Mouse (Mus musculus) thymus, adult 18-20 months (tissue): ENCODE results near the gene Arhgap45.

Experiments used
- DNase-seq, 2 experiments: peaks; one replicate each; pipeline ENCODE4 v3.0.0; 2022; ENCODE audit warnings: mixed read lengths in 2 of 2

The Arhgap45 gene

GRCm38 (mm10) chr10:80016511-80016910 lies at the start of gene Arhgap45:
TSS of gene Arhgap45 (plus strand) at chr10:80016653.
- peak; percentile 87 to 94 for DNase-seq

- DNase-seq: no peak
These were observed 49.5 kb upstream of the Arhgap45 start for GRCm38 (mm10) chr10:79966886-79967400.

GRCm38 (mm10) chr10:79968181-79968580 lies 48.3 kb upstream of the Arhgap45 start:
- no peak for DNase-seq

GRCm38 (mm10) chr10:79969124-79969568 lies 47.3 kb upstream of the Arhgap45 start:
- DNase-seq: no peak

- no peak for DNase-seq
These were observed 45.9 kb upstream of the Arhgap45 start, which contains the start of gene Grin3b for GRCm38 (mm10) chr10:79970415-79971182. TSS of gene Grin3b (plus strand) at chr10:79970715.

GRCm38 (mm10) chr10:79971183-79971497 lies 45.3 kb upstream of the Arhgap45 start:
- no peak for DNase-seq

- no peak for DNase-seq
These were observed 43.6 kb upstream of the Arhgap45 start for GRCm38 (mm10) chr10:79972831-79973230.

- DNase-seq: no peak
These were observed 42.4 kb upstream of the Arhgap45 start for GRCm38 (mm10) chr10:79974087-79974486.

- DNase-seq: no peak
These were observed 41.8 kb upstream of the Arhgap45 start for GRCm38 (mm10) chr10:79974668-79975067.

GRCm38 (mm10) chr10:79976071-79976721 lies 40.3 kb upstream of the Arhgap45 start:
- DNase-seq: no peak

GRCm38 (mm10) chr10:79976722-79977107 lies 39.7 kb upstream of the Arhgap45 start:
- no peak for DNase-seq

- no peak for DNase-seq
These were observed 39.1 kb upstream of the Arhgap45 start for GRCm38 (mm10) chr10:79977324-79977723.

GRCm38 (mm10) chr10:79978061-79978460 lies 38.4 kb upstream of the Arhgap45 start:
- DNase-seq: no peak

GRCm38 (mm10) chr10:79979401-79980155 lies 36.9 kb upstream of the Arhgap45 start:
- no peak for DNase-seq

- no peak for DNase-seq
These were observed 33.2 kb upstream of the Arhgap45 start for GRCm38 (mm10) chr10:79983205-79983604.

GRCm38 (mm10) chr10:79983670-79984069 lies 32.8 kb upstream of the Arhgap45 start:
- DNase-seq: peak; percentile 60 to 76

- DNase-seq: peak; percentile 74 to 84
These were observed 32.1 kb upstream of the Arhgap45 start, which contains the start of gene Tmem259 for GRCm38 (mm10) chr10:79984195-79984816. TSS of gene Tmem259 (minus strand) at chr10:79984330.

- DNase-seq: peak; percentile 92 to 98
These were observed 31.6 kb upstream of the Arhgap45 start for GRCm38 (mm10) chr10:79984871-79985270.

GRCm38 (mm10) chr10:79985334-79986231 lies 30.9 kb upstream of the Arhgap45 start:
- DNase-seq: peak; percentile 71 to 81

GRCm38 (mm10) chr10:79986232-79986878 lies 30.1 kb upstream of the Arhgap45 start:
- no peak for DNase-seq

- DNase-seq: peak; percentile 77 to 83
These were observed 29.5 kb upstream of the Arhgap45 start for GRCm38 (mm10) chr10:79986963-79987362.
